Mouse (Mus musculus) cerebellum, adult (tissue): ENCODE results near the gene Gm960.

Experiments
- ATAC-seq: cut with Nextera tagmentation; 2 replicates; pipeline ENCODE4 v1.9.2; 2017; ENCODE audit warnings: mild to moderate bottlenecking, moderate library complexity, mixed read lengths; ENCODE audit not compliant: insufficient number of reproducible peaks, low FRiP score, low TSS enrichment

Gm960 gene

DNA sequence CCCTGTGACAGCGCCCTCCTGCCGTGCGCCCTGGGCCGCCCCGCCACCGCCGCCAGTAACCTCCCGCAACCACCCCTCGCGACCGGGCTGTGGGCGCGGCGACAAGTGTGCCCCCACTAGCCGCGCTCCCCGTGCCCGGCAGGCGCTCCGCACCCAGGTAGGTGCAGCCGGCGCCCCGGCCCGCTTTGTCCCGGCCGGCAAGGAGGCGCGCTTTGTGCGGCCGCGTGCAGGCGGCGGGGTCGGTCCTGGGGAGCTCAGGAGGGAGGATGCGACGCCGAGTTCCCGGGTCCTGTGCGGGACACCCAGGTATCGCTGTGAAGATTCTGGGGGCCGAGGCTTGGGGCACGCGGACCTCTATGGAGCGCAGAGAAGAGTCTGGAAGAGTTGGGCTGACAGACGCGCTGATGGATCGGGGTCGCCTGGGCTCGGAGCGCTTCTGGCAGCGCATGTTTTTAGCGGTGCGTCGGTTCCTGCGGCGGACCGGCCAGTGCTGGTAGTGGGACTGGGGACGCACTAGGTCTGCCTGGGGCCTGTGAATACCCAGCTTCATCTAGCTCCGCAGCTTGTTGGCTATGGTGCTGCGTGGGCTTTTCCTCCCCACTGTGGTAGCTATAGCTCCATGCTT lies 13.8 kb upstream of the Gm960 start:
- ATAC-seq: peak; percentile 36; the same call in 1 of the 2 replicates

DNA sequence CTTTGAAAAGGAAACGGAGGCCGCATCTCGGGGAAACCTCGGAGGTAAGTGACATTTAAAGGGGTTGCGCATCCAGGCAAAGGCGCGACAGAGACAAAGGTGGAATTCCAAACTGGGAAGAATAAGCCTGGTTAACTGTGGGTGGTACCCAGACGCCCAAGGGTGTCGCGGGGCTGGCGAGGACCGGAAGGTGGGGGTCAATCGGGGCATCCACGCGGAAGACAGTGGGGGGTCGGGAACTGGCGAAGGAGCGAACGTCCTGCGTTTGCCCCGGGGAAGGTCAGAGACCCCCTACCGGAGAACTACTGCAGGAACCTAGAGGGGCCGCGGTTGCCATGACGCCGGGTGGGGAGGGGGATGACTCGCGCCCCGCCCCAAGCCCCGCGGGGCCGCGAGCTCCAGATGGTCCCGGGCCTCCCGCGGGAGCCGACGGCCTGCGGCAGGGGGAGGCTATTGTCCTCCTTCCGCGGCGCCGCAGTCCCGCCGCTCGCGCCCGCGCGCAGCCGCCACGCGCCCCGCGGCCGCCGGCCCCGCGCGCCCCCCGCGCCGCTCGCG lies 13.2 kb upstream of the Gm960 start:
- ATAC-seq: peak; percentile 43; the same call in 1 of the 2 replicates

DNA sequence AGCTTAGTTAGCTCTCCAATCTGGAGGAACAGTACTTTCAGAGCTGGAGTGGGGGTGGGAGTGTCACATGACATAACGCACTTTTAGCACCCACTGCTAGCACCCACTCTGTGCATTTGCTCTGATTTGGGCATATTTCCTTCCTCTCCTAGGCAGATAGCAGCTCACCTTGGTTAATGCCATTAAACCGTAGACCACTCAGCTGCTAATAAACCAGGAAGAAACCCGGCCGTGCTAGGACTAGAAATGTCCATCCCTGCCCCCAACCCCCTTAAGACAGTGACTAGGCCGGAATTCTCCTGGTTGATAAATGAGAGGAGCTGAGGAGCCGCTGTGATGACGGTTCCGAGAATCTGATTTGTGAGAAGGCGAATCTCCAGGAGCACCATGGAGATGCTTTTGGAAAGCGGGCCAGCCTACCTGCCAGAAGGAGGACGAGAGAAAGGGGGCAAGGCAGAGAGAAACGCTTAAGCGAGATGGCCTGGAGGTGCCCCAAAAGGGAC lies 12.7 kb upstream of the Gm960 start, which contains the start of gene Sptbn2:
Gene Sptbn2, plus strand, starts transcription at position 70 of the 503 bp plus-strand sequence.
- ATAC-seq: no peak

DNA sequence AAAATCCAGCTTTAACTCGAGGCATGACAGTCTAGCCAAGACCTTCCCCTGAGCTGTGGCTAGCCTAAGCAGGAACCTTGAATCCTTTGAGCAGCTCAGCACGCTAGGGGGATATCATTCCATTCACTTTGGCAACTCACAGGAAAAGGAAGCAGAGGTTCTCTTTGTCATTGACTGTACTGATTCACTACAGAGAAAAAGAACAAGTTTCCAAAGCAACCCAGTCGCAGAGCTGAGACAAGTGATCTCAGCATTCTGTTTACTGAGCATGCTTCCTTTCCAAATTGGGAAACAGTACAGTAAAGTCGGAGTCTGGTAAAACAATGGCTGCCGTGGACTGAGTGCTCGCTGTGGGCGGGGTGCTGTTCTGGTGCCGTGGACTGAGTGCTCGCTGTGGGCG lies 10.3 kb upstream of the Gm960 start:
- ATAC-seq: no peak

DNA sequence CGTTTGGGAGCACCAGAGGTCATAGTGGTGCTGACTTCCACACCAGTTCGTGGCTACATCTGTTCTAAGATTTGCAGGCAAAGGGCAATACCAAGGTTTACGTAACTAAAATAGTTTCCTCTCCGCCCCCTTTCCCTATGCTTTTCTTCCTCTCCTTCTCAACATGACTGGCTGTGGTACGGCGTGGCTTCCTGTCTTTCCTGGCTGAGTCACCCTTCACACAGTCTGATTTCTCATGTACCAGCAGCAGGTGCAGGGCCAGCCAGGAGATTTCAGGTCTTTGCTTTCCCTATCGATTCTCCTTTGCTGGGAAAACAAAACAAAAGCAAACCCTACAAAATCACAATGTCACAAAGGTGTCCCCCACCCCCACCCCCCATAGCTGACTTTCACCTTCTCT lies 2.8 kb upstream of the Gm960 start:
- ATAC-seq: no peak

DNA sequence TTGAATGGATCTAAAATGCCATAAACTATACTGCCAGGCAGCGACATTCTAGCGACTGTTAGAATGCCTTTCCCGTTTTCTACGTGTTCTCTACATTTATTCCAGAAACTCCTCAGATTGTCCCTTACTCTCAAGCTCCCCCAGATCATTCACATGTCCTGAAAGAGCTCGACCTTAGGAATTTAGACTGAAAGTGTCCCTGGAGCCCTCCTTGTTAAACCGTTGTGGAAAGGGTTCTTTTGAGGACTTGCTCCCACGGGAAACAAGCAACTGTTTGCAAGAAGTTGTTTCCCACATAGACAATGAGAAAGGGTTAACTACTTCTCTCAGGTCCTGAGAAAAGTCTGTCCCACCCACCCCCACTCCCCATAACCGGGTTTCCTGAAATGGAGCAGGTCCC lies 2.2 kb upstream of the Gm960 start:
- no peak for ATAC-seq

DNA sequence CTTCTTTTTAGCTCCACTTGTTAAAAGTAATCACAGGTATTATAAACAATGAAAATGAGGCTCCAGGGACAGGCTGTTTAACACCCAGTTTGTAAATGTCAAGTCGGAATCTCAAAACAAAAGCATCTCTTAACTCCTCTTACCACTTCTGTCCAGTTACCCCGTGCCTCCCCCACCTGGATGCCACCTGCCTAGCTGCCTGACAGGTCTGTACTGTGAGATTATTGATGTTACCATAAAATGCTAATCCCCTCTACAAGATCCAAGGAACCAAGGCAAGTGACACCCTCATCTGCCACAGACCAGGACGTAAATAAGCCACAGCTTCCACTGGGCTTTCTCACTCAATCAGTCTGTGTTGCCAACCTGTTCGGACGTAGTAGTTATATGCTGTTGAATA lies 1.4 kb upstream of the Gm960 start:
- no peak for ATAC-seq

DNA sequence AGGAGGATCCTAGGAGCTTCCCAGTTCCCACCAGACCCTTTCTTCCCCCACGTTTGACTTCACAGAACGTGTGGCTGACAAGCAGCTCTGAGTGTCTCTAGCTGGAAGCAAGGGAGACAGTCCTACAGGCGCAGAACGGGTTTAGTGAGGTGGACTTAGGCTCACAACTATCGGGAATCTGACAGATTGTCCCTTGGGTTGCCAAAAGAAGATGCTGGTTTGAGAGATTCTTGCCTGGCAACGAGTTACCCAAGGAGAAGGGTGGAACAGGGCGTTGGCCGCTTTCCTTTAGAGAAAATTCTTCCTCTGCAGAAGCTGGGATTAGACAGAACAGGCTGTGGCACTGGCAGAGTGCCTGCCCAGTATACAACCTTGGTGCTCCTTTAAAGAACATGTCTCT lies 388 bp upstream of the Gm960 start:
- no peak for ATAC-seq

DNA sequence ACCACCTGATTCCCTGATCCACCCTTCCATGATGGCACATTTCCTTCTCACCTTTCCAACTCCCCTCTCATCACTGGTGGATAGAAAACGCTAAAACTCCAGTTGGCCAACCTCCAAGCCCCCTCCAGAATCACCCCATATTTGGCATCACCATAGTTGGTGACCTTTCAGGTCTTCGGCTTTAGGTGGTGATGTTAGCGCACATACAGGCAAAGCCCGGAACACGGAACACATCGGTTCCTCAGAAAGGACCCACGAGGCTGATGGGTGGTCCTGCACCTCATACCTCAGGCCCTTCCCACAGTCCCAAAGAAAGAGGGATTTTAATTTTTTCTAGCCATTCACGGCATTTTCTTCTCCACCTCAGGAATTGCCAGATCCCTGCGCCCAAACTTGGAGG lies 747 bp downstream of the Gm960 start:
- no peak for ATAC-seq

DNA sequence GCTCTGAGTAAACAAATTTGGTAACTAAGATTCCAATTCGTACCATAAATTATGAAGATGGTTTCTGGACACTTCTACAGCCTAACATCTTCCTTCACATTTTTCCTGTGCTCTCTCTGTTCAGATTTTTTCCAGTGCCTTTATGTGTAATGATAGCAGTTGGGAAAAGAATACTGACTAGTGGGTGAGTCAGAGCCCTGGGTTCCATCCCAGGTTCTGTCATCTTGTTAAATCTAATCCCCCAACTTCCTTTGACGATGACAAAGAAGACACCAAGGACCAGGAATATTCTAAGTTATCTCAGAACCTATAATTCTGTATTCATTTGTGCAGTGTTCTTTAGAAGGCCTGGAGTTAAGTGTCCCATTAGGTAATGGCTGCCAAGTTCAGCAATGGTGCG lies 1.3 kb downstream of the Gm960 start:
- no peak for ATAC-seq

DNA sequence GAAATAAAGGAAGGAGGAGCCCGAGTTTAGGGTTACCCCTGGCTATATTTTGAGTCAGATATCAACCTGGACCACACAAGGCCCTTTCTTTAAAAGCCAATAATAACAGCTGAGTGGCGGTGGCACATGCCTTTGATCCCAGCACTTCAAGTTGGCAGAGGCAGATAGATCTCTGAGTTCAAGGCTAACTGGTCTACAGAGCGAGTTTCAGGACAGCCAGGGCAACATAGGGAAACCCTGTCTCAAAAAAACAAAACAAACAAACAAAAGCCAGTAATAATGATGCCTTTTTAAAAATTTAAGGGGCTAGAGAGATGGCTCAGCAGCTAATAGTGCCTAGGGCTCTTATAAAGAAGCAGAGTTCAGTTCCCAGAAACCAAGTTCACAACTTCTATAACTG lies 4.1 kb downstream of the Gm960 start:
- ATAC-seq: no peak

DNA sequence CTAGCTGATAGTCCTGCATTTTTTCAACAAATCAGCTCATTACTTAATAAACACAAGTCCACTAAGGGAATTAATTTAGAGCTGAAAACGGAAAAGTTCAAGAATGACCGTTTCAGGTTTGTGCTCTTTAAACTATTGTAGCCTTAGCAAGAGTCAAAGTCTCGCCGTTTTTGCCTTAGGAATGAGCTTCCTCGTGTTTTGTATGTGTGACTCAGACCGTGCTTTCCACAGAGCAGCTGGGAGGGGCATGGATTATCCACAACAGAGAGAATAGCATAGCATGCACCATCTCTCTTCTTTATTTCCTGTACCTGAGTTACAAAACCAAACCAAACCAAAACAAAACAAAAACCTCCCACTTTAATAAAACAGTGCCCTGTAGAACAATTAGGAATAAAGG lies 26.1 kb downstream of the Gm960 start:
- no peak for ATAC-seq

DNA sequence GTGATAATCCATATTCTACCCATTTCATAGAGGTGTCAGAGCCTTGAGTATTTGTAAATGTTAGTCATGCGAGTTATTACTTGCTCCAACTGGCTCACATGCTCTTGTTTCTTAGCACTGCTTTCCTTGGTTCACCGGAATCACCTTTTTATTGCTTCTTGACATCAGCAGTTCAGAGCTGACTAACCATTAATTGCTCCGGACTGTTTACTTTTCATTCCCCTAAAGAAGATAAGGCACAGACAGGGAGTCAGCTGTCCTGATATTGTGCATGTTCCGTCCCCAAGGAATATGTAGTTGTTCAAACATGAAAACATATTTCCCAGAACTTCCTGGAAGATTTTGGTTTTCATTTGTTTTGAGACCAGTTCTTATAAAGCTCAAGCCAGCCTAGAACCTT lies 27.7 kb downstream of the Gm960 start:
- no peak for ATAC-seq

DNA sequence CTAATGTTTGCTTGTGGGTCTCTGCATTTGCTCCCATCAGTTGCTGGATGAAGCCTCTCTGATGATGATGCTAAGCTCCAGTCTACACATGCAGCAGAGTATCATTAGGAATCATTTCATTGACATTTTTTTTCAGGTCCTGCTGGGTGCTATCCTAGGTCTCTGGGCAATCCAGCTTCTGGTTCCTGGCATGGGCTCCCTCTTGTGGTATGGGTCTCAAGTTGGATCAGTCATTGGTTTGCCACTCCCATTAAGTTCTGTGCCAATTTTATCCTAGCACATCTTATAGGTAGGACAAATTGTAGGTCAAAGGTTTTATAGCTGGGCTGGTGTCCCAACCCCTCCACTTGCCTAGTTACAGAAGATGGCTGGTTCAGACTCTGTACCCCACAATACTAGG lies 31.7 kb downstream of the Gm960 start:
- ATAC-seq: no peak

DNA sequence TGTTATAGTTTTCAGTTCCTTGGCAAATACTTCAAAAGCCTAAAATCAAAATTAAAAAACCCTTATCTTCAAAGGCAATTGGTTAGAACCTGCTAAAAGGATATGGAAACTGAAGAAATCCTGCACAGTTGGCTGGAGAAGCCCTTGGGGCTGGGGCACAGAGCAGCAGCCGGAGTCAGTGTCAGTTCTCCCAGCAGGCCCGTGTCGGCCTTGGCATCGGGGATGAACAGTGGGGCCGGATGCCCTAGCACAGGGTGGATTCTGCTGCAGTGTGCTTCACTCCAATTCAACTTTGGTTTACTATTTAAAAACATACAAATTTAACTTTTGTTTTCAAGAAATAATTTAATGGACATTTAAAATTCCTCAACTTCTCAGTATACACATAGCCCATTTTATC lies 40.3 kb downstream of the Gm960 start:
- ATAC-seq: no peak; the same call in 1 of the 2 replicates

DNA sequence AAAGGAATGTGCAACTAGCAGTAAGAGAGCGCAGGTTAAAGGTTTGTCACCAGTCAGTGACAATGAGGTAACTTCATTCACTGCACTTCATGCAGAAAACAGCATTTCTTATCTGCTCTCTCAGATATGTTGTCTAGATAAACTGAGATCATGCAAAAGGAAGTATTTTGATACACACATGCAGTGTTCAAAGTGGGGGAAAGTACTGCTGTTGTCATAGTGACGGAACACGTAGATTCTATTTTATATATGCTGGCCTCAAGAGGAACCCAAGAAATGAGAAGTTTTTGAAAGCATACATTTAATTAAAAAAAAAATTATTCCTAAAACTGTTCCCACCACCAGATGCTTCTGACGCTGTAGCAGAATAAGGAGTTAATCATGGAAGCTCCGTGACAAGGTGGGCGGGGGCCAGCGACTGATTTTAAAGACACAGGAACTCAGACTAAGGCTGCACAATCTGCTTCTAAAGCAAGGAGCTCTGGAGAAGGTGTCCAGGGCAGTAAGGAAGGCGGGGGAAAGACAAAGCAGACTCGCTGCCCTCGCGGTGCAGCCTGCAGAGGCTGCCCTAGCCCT lies 51.5 kb downstream of the Gm960 start:
- no peak for ATAC-seq

DNA sequence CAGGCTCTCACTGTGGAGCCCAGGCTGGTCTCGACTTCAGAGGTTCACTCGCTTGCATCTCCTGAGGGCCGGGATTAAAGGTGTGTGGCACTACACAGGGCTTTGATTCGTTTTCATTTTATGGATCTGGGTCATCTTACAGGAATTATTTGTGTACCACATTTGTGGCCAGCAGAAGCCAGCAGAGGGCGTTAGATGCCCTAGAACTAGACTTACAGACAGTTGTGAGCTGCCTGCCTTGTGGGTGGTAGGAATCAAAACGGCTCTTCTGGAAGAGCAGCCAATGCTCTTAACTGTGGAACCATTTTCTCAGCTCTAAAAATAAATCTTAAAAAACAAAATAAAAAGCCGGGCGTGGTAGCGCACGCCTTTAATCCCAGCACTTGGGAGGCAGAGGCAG lies 54.2 kb downstream of the Gm960 start:
- ATAC-seq: peak; percentile 31; the same call in 1 of the 2 replicates

DNA sequence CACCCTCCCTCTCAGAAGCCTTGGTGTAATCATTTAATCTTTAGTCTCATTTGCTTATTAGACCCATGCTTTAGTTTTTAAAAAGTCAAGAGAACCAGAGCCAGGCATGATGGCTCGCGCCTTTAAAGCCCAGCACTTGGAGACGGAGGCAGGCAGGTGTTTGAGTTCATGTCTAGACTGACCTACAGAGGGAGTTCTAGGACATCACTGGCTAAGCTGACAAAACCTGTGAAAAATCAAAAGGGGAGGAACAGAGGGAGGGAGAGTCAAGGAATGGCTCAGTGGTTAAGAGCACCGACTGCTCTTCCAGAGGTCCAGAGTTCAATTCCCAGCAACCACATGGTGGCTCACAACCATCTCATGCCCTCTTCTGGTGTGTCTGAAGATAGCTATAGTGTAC lies 62.5 kb downstream of the Gm960 start:
- no peak for ATAC-seq

DNA sequence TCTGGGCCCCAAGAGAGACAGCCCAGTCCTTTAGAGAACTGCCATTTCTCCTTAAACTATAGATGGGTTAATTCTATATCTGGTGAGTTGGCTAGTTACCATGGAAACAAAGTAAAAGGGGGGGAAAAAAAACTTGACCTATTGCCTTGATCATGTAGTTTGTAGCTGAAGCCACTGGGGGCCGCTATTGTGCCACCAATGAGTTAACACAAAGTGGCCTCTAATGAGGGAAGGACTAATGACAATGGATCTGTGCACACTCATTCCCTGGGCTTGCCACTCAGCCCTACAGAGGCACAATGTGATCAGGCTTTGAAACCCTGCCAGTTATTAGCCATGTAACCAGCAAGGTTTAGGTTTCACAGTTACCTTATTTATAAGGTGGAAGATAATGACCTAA lies 69.6 kb downstream of the Gm960 start:
- no peak for ATAC-seq

DNA sequence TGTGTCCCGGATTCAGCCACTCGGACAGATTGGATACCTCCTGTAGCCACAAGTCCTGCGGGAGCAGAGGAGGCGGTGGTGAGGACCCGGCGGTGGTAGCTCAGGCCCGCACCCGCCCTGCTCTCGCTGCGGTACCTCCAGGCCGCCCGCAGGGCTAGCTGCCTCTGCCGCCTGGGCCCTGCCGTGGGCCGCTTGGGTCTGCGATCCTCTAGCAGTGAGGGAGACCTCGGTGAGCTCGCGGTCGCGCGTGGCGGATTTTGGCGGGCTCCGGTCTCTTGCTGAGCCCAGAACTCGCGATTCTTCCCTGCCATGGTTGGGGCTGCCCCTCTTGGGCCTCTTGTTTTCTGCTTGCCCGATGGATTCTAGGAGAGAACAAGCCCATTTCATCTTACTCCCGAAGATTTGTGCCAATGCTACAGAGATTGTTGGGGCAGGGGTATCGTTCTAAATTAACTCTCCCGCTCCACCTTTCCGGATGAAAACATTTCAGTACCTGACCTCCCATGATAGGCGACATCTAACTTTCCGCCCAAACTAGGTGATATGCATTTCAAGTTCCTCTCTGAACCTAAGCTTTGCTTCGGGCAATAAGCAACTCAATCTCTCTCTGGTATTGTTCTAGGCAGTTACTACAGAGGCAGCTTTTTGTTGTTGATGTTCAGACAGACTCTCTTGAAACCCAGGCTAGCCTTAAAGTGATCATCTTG lies 72.5 kb downstream of the Gm960 start:
- peak; percentile 26; the same call in 1 of the 2 replicates for ATAC-seq

DNA sequence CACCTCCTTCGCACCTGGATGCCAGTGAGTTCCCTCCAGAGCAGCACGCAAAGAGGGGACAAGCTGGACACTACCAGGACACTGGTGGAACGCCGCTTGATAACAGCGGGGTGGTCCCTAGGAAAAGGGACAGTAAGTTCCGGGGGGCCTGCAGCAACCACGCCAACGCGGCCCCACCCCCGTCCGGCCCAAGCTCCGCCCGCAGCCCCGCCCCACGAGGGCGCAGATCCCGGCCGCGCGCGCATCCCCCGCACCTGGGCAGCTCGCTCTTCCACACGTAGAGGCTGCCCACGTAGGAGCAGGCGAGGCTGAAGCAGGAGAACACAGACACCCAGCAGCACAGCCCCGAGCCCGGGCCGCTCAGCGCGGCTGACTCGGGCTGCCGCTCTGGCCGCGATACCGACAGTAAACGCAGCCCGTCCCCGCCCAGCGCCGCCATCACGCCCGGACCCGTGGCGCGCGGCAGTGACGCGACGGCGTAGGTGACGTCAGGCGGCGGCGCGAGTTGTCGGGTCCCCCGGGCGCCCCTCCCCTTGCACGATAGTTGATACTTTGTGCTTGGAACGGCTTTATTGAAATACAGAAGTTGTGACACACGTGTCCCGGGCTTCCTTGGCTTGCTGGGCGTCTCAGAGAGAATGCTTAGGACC lies 73.2 kb downstream of the Gm960 start, which contains the start of gene Rce1:
Gene Rce1, minus strand, starts transcription at position 463 of the 650 bp plus-strand sequence.
- ATAC-seq: peak; percentile 63; the same call in 1 of the 2 replicates
